Mouse (Mus musculus): Measurements from ENCODE around the gene Rcvrn.

The Rcvrn gene

DNA sequence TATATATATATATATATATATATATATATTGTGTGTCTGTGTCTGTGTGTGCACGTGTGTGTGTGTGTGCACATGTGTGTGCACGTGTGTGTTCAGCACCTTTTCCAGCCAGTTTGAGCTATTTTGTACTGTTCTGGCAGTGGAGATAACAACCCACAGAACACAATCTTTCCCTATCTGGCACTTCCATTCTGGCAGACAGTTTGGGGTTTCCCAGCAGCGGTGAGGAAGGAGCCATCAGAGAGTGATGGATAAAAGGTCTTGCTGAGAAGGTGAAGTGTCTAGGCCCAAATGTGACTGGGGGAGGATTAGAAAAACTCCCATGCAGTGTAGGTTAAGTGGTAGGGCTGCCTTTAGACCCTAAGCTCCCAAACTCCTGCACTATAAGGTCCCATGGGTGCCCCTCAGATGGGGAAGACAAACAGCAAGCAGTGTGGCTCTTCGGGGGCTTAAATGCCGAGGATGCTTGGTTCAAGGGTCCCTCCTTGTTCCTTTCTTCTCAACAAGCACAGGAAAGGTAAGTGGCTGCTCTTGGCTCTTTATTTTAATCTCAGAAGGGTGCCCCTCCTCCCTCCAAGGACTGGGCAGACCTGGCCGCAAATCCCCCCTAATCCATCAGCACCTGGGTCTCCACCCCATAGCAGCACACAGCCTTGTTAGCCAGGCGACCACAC lies at the start of gene Rcvrn:
Rcvrn (plus strand) TSS at position 624 of the 674 bp plus-strand sequence.
- no peak for DNase-seq (ENCODE audit: low spot score)

DNA sequence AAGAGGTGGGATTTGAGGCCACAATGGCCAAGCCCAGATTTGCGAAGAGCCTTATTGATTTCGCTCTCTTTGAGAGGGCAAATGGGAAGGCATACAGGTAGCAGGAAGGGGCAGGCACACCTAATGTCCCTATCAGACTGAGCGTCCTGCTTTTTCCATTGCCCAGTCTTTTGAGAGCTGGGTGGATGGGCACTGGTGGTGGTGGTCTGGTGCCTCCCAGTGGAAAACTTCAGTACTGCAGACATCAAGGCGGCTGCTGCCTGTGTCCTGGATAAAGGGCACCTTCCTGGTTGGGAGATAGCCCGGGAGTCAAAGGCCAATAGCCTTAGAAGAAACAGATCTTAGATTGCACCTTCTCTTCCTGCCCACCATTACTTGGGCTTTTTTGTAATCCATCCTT lies 47.4 kb upstream of the Rcvrn start:
- peak; percentile 51 for DNase-seq (ENCODE audit: low spot score)

GRCm38 (mm10) chr11:67648651-67649407 lies 46.3 kb upstream of the Rcvrn start:
- no peak for DNase-seq (ENCODE audit: low spot score)

DNA sequence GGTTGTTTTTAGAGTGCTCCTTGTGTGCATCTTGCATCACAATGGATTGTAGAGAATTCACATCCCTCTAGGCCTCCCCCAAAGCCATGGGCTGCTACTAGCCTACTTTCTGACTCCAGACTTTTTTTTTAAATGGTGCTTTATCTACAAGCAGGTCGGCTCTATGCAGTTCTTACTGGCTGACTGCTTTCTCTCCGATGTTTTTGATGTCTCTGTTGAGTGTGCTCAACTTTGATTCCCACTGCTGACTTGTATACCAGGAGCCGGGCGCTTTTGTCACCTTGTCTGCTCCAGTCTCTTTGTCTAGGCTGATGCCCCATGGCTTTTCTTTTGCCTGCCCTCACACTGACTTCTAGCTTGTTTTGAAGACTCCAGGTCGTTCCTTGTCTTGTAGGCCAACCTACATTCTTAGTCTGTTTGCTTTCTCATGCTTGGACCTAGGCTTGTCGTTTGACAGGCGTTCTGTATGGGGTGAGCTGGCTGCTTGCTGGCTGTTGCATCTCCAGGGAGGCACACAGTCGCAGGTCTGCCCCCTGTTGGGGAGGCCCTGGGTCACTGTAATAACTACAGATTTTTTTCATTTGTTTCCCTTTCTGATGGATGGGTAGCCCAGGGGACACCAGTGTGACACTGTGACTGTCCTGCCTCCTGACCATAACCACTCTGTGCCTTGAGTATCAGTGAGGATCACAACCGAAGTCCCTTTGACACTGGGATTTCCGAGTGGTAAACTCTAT lies 45.0 kb upstream of the Rcvrn start:
- DNase-seq (ENCODE audit: low spot score), result no peak

DNA sequence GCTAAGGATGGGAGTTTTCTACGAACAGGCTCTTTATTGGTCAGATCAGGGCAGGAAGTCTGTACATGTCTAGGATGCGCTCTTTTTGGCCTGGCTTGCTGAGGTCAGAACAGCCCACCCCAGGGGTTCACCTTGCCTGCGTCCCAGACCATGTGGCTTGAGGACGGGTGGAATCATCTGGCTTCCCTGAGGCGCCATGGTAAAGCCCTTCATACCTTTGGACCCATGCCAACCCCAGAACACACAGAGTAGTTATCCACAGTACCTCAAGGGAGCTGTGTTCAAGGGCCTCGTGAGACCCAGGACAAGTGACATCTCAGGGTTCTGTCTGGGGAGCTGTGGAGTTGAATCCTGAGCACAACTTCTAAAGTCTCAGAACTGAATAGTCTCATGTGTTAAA lies 43.4 kb upstream of the Rcvrn start:
- no peak for DNase-seq (ENCODE audit: low spot score)

DNA sequence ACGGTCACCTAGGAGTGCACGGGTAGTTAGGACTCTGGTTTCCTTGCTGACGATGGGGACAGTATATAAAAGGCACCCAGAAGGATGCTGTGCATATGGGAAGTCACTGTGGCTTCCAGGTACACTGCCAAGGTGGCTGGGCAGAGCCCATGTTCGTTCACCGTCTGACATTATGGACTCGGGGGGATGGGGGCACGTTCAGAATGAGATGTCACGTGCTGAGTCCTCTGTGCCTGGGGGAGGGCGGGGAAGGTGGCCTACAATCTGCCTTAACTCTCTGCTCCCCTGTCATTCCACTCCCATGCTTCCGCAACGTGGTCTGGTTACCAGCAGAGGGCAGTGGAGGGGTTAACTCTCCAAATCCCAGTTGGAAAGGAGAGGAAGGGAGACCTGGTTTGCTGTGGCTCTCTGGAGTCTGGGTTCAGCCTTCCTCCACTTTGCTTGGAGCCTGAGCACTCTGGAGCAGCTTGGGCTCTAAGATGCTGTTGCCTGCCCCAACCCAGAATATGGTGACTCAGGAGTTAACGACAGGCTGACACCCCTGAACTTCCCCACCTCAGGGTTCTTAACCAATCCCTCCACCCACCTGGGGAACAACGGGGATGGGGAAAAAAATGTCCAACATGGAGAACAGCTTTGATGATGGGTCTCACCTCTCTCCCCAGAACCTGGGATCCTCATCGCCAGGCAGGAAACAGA lies 42.8 kb upstream of the Rcvrn start:
- DNase-seq (ENCODE audit: low spot score), result no peak

DNA sequence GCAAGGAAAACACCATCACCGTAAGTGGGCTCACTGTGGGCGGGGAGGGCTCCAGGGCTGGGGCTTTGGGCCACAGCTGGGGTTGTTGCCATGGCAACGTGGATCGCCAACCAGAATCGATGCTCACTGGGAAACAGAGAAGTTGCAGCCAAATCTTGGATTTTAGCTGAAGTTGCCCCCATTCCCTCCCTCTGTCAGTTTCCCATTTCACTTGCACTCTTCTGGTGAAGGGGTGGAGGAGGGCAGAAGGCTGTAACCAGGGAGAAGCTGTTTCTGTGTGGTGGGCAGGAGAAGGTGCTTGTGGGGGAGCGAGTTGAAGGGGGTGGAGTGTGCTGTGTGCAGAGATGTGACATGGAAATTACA lies 42.3 kb upstream of the Rcvrn start:
- DNase-seq (ENCODE audit: low spot score), result no peak

- no peak for DNase-seq (ENCODE audit: low spot score)
These were observed 41.5 kb upstream of the Rcvrn start for GRCm38 (mm10) chr11:67653521-67654090.

DNA sequence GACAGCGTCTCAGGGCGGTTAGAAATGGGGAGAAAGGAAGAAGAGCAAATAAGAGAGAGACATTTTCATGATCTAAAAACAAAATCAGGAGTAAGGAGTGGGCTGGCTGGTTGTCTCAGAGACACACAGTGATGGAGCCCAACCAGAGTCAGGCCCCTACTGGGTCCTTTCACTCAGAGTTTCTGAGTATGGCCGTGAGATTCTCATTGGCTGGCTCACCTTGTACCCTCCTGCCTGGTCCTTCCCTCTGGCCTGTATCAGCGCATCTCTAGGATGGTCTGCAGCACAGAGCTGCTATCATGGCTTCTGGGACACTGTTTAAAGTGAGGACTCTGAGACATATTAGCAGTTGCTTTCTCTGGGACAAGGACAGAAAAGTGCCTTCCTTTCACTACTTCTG lies 40.6 kb upstream of the Rcvrn start:
- no peak for DNase-seq (ENCODE audit: low spot score)

DNA sequence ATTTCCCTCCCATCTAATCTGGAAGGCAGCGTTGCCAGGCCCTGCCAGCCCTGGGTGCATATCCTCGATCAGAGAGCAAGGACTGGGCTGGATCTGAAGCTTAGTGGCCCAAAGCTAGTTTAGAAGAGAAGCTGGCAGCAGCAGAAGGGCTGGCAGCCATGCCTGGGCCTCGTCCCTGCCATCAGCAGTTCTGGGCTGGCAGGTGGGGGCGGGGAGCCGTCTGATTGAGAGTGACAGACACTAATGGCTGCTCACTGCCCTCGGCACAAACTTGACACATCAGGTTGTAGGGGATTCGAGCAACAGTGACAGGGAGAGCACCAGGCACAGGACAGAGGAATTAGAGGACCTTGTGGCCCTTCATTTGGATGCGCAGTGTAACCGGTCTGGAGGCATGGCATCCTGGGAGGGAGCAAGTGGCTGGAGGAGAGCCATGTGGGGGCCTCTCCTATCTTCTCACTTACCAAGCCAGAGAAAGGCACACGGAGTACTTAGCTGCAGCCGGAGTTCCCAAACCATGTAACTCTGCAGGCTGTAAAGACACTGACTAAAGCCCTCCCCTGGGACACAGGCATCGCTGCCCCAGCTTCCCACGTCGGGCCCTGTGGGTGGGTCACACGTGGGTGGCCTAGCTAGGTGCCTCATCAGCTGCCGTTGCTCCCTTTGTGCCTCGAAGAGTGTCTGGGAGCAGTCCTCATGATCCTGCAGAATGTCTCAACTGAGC lies 39.7 kb upstream of the Rcvrn start:
- no peak for DNase-seq (ENCODE audit: low spot score)

- no peak for DNase-seq (ENCODE audit: low spot score)
These were observed 38.8 kb upstream of the Rcvrn start for GRCm38 (mm10) chr11:67656366-67656765.

- no peak for DNase-seq (ENCODE audit: low spot score)
These were observed 38.3 kb upstream of the Rcvrn start for GRCm38 (mm10) chr11:67656811-67657210.

DNA sequence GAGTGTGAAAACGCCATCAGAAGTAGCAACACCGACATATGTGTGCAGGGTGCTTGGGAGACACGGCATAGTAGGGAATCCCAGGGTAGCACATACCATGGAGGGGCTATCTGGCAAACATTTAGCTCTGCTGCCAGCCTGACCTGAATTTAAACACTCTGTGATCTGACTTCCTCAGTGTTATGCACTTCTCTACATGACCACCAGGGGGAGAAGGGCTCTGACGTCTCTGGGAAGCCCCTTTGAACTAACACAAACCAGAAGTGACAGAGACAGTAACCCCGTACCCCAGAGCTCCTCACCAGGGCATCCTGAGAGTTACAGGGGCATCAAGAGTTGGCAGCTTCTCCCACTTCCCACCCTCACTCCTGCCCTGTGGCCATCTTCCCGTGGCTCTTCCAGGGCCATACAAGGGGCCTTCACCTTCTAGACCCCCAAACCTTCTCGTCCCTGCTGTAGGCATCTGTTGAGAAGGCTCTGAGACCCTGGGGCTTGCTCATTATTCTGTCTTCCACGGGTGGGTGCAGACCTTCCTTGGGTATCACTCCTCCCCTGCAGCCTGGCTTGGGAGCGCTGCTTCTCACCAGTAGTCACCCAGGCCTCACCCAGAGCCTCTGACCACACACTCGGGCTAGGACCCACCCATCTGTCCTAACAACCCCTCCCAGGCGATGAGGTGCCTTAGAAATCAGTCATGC lies 37.3 kb upstream of the Rcvrn start:
- DNase-seq (ENCODE audit: low spot score), result no peak

DNA sequence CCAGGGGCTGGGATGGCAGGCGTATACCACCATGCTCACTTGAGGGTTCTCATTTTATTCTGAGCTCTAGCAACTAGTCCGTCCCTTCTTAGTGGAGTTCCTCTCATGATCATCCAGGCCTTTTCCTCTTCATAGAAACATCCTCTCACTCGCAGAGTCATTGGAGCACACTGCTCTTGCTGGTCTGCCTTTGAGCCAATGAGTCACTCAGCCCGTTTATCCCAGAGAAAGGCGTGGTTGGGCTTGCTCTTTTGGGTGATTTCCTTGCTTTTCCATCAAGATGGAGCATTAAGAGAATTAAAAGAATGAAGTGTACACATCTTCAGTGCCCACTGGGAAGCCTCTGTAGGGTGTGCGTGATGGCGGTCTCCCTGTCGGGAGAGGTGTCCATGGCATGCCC lies 33.7 kb upstream of the Rcvrn start:
- no peak for DNase-seq (ENCODE audit: low spot score)

- DNase-seq (ENCODE audit: low spot score), result no peak
These were observed 31.7 kb upstream of the Rcvrn start for GRCm38 (mm10) chr11:67663437-67663836.

GRCm38 (mm10) chr11:67664261-67664660 lies 30.9 kb upstream of the Rcvrn start:
- DNase-seq (ENCODE audit: low spot score), result no peak

DNA sequence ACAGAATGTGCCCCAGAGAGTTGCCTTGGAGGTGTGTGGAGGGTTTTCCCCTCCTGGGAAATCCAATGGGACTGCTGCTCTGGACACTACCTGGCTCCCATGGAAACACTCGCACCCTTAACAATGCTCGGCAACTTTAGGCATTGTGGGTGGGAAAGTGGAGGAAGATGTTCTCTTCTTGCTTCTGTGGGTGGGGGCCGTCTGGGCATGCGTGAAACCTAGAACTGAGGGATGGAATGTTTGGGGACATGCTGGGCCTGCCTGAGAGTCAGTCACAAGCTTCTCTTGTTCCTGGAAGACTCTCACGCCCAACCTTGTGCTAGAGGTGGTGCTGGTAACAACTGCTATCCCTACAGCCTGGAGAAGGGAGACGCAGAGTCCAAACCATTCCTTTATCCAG lies 30.2 kb upstream of the Rcvrn start:
- DNase-seq (ENCODE audit: low spot score), result no peak

DNA sequence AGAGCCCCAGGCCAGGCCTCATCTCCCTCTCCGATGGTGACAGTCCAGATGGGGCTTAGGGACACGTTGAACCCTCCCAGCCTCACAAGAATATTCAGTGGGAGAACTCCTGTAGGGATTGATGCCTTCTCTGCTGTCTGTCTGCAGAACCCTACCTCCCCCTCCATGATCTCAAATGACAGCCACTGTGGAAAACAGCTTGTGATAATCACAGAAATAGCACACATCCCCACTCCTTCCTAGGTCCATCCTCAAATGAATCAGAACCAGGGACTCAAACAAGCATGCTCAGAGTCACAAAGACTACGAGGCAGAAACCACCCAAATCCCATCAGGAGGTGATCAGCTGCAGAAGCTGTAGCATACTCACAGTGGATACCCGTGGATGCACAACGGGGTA lies 29.0 kb upstream of the Rcvrn start:
- DNase-seq (ENCODE audit: low spot score), result no peak

- DNase-seq (ENCODE audit: low spot score), result peak; percentile 14
These were observed 27.4 kb upstream of the Rcvrn start for GRCm38 (mm10) chr11:67667531-67668332.

- no peak for DNase-seq (ENCODE audit: low spot score)
These were observed 26.6 kb upstream of the Rcvrn start for GRCm38 (mm10) chr11:67668460-67669007.
